Mouse (Mus musculus): ENCODE results near the gene Plcxd3. TPM values are rescaled to one million over a fixed set of nuclear protein-coding genes. Genes with fewer than 3 reads are reported as not detected.
"Not testable (repeated sequence)": the region's sequence is repeated elsewhere in the genome, so short reads cannot be mapped to it uniquely, and the experiment has no call there.

Gene Plcxd3
- polyA plus RNA-seq, 1 experiment from 2014 or later: 3.0 TPM

DNA sequence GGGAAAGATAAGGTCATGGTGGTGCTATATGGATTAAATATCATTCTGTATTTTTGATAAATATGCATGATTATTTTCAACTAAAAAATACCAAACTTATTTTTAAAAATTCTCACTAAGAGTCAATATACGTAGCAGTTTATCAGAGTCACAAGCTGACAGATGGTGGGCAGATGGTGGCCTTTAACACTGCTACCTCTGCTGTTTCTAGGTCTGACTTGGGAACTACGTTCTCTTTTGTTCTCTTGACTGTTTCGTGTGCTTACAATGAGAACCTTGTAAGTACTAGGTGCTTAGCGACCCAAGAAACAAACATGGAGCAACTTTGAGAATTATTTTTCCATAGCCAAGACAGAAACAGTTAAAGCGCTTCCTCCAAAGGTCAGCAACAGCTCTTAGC is 183.8 kb downstream of the Plcxd3 start:
- H3K9ac ChIP-seq: no peak overlapping the region
- WGBS: 65% methylated on average over 5 of the region's 5 CpGs
- no peak for ATAC-seq (ENCODE audit: insufficient number of reproducible peaks, low FRiP score, low TSS enrichment, low read depth)
- no peaks in the 10 kb centered on the region for H3K36me3 ChIP-seq
- H3K9me3 ChIP-seq (replicated peaks): no peaks in the 10 kb centered on the region
- no peak overlapping the region for H3K4me2 ChIP-seq (replicated peaks)
- H3K27me3 ChIP-seq: no peaks in the 10 kb centered on the region
- H3K4me3 ChIP-seq (replicated peaks): no peak overlapping the region
- H3K4me1 ChIP-seq: no peaks in the 10 kb centered on the region
- no peak overlapping the region for H3K27ac ChIP-seq (replicated peaks)

DNA sequence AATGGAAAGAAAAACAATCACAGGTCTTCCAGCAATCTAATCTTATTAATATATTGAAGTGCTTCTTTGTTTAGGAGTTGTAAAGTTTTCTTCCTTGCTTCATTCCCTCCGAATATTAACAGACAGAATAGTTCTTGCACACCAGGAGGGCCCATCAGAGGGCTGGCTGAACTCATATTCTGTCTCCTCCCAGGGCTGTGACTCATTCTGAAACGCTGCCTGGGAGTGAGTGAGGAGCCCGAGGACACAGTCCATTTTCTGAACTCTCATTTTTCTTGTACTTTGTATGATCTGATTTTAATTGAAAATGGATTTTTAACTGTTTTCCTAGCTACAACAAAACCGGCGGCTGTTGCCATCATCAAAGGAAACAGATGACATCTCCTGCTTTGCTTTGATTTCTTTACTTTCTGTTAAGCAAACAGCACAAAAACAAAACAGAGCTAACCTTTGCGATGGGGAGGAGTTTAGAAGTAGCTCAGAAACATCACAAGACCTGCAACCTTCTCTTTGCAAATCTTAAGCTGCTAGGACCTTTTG is 186.2 kb downstream of the Plcxd3 start:
- Histone ChIP-seq H3K9me3 (replicated peaks) (no peaks in the 10 kb centered on the region), H3K4me3 (replicated peaks) (no peak overlapping the region), H3K27me3 (no peaks in the 10 kb centered on the region), H3K9ac (no peak overlapping the region), H3K27ac (replicated peaks) (no peak overlapping the region), H3K4me2 (replicated peaks) (no peak overlapping the region), H3K4me1 (no peaks in the 10 kb centered on the region), H3K36me3 (no peaks in the 10 kb centered on the region)
- no peak for ATAC-seq (ENCODE audit: insufficient number of reproducible peaks, low FRiP score, low TSS enrichment, low read depth)
- WGBS: 44% methylated on average over 6 of the region's 6 CpGs

DNA sequence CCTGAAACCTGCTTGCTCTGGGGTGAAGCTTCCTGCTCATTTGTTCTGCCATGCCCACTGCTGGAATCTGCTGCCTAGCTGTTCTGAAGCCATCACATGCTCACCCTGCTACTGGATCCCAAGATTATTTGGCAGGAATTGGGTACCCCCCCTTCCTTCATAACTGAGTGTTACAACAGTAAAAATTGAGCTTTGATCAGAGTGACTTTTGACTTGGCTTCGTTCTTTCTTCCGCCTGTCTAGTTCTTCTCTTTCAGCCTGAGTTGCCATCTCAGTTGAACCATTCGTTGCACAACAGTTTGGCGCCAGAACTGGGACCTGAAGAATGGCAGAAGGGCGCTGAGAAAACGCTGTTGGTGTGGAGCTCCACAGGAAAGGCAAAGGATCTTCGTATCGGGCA is 220.2 kb downstream of the Plcxd3 start:
- not testable (repeated sequence) for H3K4me3 ChIP-seq (replicated peaks); H3K4me1 ChIP-seq; ATAC-seq (ENCODE audit: insufficient number of reproducible peaks, low FRiP score, low TSS enrichment, low read depth); H3K36me3 ChIP-seq; H3K9me3 ChIP-seq (replicated peaks); H3K4me2 ChIP-seq (replicated peaks); H3K9ac ChIP-seq; H3K27me3 ChIP-seq; H3K27ac ChIP-seq (replicated peaks)
- WGBS: 89% methylated on average over 8 of the region's 8 CpGs

DNA sequence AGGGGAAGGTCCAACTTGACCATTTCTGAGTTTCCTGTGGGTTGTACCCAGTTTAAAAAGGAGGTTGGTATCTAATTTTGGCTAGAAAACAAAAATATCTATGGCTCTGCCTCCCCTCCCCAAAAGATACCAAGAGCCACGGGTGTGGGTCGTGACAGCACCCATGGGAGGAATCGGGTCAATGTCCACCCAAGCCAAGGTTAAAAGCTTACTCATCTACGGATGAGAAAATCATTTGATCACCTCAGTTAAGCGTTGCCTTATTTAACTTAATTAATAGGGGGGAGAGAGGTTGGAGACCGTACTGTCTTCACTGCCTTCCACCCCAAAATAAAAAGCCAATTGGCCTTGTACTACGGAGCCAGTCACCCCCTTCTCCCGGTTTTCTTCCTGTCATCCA is 223.4 kb downstream of the Plcxd3 start:
- not testable (repeated sequence) for H3K27ac ChIP-seq (replicated peaks); H3K9me3 ChIP-seq (replicated peaks); H3K4me2 ChIP-seq (replicated peaks); H3K4me1 ChIP-seq; H3K9ac ChIP-seq; H3K4me3 ChIP-seq (replicated peaks); H3K27me3 ChIP-seq; H3K36me3 ChIP-seq; ATAC-seq (ENCODE audit: insufficient number of reproducible peaks, low FRiP score, low TSS enrichment, low read depth)
- 85% methylated on average over 8 of the region's 8 CpGs for WGBS

DNA sequence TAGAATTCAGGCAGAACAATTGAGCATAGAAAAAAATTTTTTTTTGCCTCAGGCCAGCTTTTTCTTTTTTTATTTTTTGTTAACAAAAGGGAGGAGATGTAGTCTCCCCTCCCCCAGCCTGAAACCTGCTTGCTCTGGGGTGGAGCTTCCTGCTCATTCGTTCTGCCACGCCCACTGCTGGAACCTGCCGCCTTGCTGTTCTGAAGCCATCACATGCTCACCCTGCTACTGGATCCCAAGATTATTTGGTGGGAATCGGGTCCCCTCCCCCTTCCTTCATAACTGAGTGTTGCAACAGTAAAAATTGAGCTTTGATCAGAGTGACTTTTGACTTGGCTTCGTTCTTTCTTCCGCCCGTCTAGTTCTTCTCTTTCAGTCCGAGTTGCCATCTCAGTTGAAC is 224.0 kb downstream of the Plcxd3 start:
- H3K9me3 ChIP-seq (replicated peaks); H3K4me2 ChIP-seq (replicated peaks); H3K9ac ChIP-seq; ATAC-seq (ENCODE audit: insufficient number of reproducible peaks, low FRiP score, low TSS enrichment, low read depth); H3K27ac ChIP-seq (replicated peaks); H3K27me3 ChIP-seq; H3K36me3 ChIP-seq; H3K4me3 ChIP-seq (replicated peaks); H3K4me1 ChIP-seq: not testable (repeated sequence)
- 79% methylated on average over 8 of the region's 8 CpGs for WGBS

DNA sequence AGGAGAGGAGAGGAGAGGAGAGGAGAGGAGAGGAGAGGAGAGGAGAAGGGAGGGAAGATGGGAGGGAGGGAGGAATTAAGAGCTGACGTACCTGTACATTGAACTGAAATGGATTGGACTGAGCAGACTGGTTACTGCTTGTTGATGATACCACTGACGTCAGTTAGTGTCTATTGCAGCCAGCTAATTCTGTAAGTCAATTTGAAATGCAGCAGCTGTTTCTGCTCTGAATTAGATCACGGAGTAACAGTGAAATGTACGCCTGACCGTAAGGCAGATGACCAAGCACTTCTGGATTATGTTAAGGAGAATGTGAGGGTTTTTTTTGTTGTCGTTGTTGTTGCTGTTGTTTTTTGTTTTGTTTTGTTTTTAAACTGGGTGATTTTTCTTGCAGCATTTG is 230.3 kb downstream of the Plcxd3 start:
- Histone ChIP-seq H3K27me3 (no peaks in the 10 kb centered on the region), H3K4me2 (replicated peaks) (no peak overlapping the region), H3K27ac (replicated peaks) (no peak overlapping the region), H3K4me3 (replicated peaks) (no peak overlapping the region), H3K9me3 (replicated peaks) (no peaks in the 10 kb centered on the region), H3K36me3 (no peaks in the 10 kb centered on the region), H3K9ac (no peak overlapping the region), H3K4me1 (no peaks in the 10 kb centered on the region)
- 55% methylated on average over 6 of the region's 6 CpGs for WGBS
- no peak for ATAC-seq (ENCODE audit: insufficient number of reproducible peaks, low FRiP score, low TSS enrichment, low read depth)

Data from embryonic facial prominence, embryonic 15.5 days (tissue).